Mouse (Mus musculus) ovary, adult 18-20 months (tissue): ENCODE measurements around the gene Bloc1s3.

Source experiments
- DNase-seq: peaks from one replicate; pipeline ENCODE4 v3.0.0; 2022; ENCODE audit warnings: low spot score, mixed read lengths

The Bloc1s3 gene

DNA sequence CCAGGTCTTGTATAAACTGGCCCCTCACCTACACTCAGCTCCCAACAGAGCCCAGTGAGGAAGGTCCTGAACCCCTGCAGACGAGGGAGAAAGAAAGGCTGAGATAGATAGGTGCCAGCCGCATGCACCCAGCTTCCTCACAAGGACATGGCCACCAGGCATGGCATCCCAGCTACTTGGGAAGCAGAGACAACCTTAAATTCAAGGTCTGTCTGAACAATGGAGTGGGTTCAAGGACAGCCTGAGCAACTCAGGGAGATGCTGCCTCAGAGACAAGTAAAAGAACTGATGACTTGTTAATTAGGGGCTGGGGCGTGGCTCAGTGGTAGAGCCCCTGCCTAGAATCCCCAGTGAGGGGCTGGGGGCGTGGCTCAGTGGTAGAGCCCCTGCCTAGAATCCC lies 53.0 kb downstream of the Bloc1s3 start:
- peak; percentile 22 for DNase-seq
